Mouse (Mus musculus) liver, adult 2 months (tissue): Measurements from ENCODE around the gene Rccd1.

ENCODE experiments used
- CTCF ChIP-seq: fragments of 200-500 bp; IDR thresholded peaks from 2 replicates; pipeline ENCODE4 v1.5.1; 2011; ENCODE audit warnings: low read depth, low read length, control low read depth
- POLR2A ChIP-seq: fragments of 200-500 bp; IDR thresholded peaks from 2 replicates; pipeline ENCODE4 v1.6.1; 2011; ENCODE audit warnings: low read length, control low read depth; ENCODE audit not compliant: insufficient read depth; ENCODE audit errors: extremely low read depth

- TF ChIP-seq CTCF = no peak
- TF ChIP-seq POLR2A = no peak
Observed at GRCm38 (mm10) chr7:80360435-80360834, 36.2 kb upstream of the Rccd1 start.
